Mouse (Mus musculus): ENCODE measurements around the gene Psmg3.

The Psmg3 gene

DNA sequence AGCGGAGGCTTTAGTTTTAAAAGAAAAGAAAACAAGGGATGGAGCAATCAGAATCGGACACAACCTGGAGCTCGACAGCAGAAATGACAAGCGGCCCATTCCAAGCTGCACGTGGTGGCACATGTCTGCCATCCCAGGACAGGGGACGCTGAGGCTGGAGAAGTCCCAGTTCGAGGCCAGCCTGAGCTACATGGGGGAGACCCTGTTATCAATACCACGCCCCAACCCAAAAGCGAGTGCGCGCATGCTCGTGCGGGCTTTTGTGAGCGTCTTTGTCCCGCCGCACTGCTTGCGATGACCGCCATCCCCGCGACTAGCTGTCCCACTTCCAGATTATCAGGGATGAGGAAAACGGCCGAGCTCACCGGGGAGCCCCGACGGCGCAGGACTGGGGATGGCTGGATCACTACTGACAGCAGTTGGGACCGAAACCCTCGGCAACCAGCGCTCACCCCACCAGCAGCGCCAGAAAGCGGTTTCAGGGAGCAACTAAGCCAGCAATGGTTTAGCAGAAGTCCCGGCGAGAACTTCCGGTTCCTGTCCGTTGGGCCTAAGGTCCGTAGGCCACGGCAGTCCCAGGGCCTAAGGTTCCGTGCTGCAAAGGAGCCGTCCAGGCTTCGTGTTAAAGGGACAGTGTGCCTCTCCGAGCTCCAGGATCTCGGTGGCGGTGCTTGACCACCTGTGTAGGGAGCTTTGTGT lies at the start of gene Psmg3, which contains the start of gene Gm26938:
Gene Psmg3, minus strand, starts transcription at position 529 of the 699 bp plus-strand sequence.
Gene Gm26938, minus strand, starts transcription at position 51 of the 699 bp plus-strand sequence.
- DNase-seq (ENCODE audit: low read depth, low spot score), result peak; percentile 86

DNA sequence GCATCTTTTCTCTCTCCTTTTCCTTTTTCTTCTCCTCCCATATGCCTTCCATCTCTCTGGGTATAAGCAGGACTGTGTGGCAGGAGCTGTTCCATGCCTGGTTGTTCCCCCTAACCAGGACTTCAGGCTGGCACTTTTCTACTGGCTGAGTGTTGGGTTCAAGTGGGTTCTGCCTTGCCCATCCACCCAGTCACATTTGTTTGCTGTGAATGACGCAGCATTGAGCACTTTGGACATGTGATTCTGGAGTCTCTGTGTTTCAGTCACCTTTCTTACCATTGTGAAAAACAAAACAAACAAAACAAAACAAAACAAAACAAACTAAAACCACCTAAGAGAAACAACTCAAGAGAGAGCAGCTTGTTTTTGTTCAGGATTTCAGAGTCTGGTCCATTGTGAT lies 44.8 kb upstream of the Psmg3 start:
- DNase-seq (ENCODE audit: low read depth, low spot score), result no peak

DNA sequence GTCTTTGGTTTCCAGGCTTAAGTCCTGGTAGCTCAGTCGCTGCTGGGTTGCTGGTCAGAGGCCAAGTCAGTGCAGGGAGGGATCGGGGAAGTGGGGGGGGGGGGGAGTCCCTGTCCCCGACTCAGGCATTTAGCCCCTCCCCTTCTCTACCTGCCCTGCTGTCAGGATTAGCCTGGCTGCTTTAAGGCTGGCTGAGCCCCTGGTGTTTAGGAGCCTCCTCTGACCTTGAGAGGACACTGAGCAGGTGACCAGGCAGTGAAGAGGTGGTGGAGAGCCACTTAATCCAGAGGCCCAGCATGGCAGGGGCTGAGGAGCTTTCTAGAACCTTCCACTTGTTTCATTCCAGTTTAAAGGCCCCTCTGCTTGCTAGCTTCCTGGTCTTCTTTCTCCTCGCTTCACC lies 44.2 kb upstream of the Psmg3 start:
- DNase-seq (ENCODE audit: low read depth, low spot score), result peak; percentile 90

GRCm38 (mm10) chr5:139862759-139863158 lies 36.1 kb upstream of the Psmg3 start:
- DNase-seq (ENCODE audit: low read depth, low spot score), result no peak

DNA sequence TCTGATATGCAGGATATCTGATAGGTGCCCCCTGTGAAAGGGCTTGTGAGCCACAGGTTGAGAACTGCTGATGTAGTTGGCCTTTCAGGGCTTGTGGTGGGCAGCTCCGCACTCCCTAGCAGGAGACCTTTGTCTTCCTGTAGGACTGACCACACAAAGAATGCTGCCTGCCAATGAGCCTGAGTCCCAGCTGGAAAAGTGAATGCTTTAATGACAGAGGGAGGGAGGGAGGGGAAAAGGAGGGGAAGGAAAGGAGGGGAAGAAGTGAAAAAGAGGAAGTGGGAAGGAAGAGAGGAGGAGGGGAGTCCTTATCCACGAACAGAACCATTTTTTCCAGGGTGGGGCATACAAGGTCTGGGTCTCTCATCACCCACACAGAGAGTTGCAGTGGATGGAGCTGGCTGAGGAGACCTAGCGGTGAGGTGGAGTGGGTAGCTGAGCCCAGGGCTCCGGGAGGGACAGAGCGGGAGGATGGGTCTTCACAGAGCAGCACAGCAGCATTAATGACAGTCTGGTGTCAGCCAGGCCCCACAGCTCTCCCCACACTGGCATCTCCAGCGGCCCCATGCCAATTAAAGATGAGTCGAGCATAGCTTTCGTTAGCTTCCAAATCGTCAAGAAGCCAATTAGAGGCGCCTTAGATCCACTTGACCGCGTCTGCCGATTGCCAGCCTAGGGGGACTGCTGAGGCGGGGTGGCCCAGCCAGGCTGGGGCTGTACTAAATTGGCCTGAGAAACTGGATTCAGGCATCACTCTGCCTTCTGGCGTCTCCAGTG lies 33.8 kb upstream of the Psmg3 start:
- no peak for DNase-seq (ENCODE audit: low read depth, low spot score)

DNA sequence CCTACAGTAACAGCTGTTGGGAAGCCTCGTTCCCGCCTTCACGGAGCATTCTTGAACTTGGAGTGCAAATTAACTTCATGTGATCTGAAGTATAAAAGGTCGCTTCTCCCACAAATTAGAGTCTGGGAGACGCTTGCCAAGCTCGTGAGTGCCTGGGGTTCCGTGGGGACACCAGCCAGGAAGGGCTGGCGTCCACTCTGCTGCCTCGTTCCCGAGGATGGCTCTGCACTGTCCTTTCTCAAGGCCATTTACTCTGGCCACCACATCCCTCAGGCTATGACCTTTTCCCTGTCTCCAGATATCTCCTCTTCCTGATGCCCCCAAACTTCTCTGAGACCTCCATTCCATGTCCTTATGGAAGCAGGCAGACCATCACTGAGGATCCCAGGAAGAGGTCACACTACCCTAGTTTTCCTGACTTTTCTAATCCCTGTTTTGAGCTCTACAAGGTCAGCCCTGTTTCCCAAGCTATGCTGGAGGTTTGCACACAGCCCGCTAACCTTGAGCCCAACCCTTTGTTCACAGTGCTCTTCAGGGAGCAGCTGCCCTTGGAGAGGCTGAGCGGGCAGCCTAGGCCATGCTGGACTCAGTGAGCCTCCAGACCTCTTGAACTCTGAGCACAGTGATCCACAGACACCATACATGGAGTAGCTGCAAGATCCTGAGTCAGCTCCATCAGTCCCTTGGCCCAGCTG lies 23.1 kb upstream of the Psmg3 start:
- DNase-seq (ENCODE audit: low read depth, low spot score), result no peak

GRCm38 (mm10) chr5:139839142-139839541 lies 12.5 kb upstream of the Psmg3 start:
- no peak for DNase-seq (ENCODE audit: low read depth, low spot score)

- DNase-seq (ENCODE audit: low read depth, low spot score), result peak; percentile 44
These were observed 11.8 kb upstream of the Psmg3 start for GRCm38 (mm10) chr5:139838476-139838892.

DNA sequence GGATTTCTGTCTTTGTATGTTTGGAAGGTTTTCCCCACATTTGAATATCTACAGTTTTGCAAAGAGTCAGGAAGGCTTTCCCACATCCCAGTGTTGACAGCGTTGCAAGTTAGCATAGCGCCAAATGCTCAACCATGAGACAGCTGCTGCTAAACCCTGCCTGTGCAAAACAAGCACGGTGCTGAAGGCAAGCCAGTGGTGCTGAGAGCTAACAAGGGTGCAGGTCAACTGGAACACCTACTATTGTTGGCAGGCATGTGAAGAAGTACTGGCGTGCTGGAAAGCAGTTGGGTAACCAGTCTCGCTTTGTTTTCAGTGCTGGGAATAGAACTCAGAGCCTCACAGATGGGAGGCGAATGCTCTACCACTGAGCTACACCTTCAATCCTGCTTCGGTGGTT lies 9.0 kb upstream of the Psmg3 start:
- DNase-seq (ENCODE audit: low read depth, low spot score), result no peak

GRCm38 (mm10) chr5:139832125-139832524 lies 5.4 kb upstream of the Psmg3 start:
- DNase-seq (ENCODE audit: low read depth, low spot score), result no peak

DNA sequence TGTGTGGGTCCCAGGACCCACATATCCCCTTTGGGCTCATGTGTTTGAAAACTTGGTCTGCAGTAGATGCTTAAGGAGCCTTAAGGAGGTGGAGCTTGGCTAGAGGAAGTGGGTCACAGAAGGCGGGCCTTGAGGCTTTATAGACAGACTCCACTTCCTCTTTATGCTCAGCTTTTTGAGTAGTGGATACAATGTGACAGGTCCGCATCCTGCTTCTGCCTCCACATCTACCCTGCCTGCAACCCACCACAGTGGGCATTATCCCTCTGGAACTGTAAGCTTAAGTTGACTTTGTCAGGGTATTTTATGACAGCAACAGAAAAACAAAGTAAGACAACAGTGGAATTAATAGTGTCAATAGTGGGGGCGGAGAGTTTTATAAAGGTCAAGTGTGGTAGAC lies 4.0 kb upstream of the Psmg3 start:
- DNase-seq (ENCODE audit: low read depth, low spot score), result no peak

GRCm38 (mm10) chr5:139829384-139829783 lies 2.7 kb upstream of the Psmg3 start:
- DNase-seq (ENCODE audit: low read depth, low spot score), result no peak

GRCm38 (mm10) chr5:139827593-139827992 lies 908 bp upstream of the Psmg3 start:
- DNase-seq (ENCODE audit: low read depth, low spot score), result no peak

DNA sequence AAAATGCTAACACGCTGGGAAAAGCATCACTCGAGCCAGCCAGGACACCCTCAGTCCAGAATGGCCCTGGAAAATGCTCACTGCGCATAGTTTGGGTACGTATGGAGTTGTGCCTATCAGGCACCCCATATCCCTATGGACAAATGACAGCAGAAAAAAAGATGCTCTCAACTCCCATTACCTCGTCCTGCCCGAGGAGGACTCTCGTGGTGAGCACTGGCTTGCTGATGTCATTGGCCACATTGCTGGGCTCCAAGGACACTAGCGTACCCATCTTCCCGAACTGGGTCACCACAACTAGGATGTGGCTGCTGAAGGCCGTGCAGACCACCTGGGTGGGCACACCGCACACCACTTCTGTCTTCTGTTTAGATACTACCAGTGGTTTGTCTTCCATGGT lies 738 bp downstream of the Psmg3 start:
- no peak for DNase-seq (ENCODE audit: low read depth, low spot score)

GRCm38 (mm10) chr5:139824531-139824930 lies 2.2 kb downstream of the Psmg3 start:
- DNase-seq (ENCODE audit: low read depth, low spot score), result no peak

- no peak for DNase-seq (ENCODE audit: low read depth, low spot score)
These were observed 4.9 kb downstream of the Psmg3 start for GRCm38 (mm10) chr5:139821466-139822459.

- no peak for DNase-seq (ENCODE audit: low read depth, low spot score)
These were observed 7.0 kb downstream of the Psmg3 start, which contains the start of gene Tmem184a for GRCm38 (mm10) chr5:139819538-139820181. Tmem184a (minus strand) TSS chr5:139819917.

DNA sequence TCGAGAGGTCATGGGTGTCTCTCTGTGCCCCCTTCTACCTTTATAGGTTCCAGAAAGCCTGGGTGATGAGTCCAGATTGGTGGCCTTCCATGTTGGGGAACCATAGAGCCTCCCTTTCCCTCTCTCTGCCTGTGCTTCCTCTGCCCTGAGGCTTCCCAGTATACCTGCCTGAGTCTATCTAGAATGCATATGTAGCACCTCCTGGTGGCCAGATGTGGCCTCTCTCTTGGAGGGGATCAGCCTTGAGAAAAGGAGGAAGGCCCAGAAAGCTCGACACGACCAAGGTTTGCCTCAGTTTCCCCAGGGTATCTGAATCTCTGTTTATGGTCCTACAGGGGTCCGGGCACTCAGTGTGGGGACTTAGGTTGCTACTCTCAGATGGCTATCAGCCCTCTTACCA lies 7.9 kb downstream of the Psmg3 start:
- DNase-seq (ENCODE audit: low read depth, low spot score), result no peak

- DNase-seq (ENCODE audit: low read depth, low spot score), result no peak
These were observed 8.6 kb downstream of the Psmg3 start for GRCm38 (mm10) chr5:139818056-139818455.

GRCm38 (mm10) chr5:139817292-139817691 lies 9.4 kb downstream of the Psmg3 start:
- DNase-seq (ENCODE audit: low read depth, low spot score), result no peak

DNA sequence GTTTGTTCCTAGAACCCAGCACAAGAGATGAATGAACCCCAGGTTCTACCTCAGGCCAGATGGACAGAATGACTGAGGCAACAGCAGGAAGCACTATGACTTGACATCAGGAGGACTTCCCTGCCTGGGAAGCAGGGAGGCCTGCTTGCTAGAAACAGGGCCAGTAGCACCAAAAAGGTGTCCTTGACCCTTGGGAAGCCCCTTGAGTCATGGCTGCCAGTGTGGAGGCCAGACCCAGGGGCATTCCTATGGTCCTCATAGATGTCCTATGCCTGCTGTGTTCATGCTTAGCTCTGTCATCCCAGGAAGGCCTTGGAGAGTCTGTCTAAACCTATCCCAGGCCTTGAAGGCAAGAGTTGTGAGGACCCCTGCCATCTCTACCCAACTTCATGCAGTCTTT lies 10.2 kb downstream of the Psmg3 start:
- DNase-seq (ENCODE audit: low read depth, low spot score), result no peak
